Mouse (Mus musculus) left cerebral cortex, postnatal 14 days (tissue): Measurements from ENCODE around the gene Ksr1. TPM values are rescaled to one million over a fixed set of nuclear protein-coding genes. Genes with fewer than 3 reads are reported as not detected.

Experiments
- DNase-seq, 2 experiments: peaks; one replicate each; pipeline ENCODE4 v3.0.0; 2021 to 2022; ENCODE audit warnings: low spot score in 2 of 2, mixed read lengths in 1 of 2
- intact Hi-C: fragments of 180-260 bp; cut with DNase I; formaldehyde crosslinking; loops from one replicate; pipeline ENCODE4 v1.15.1; 2025
- total RNA-seq, 2 experiments: library from RNA; stranded (reverse); gene quantifications; 2 replicates each; pipeline ENCODE4 v1.2.3; 2021

Ksr1 gene
- total RNA-seq, 2 experiments from 2014 or later = 55.5 to 56.7 TPM

GRCm38 (mm10) chr11:79102280-79102679 lies 43.9 kb downstream of the Ksr1 start:
- intact Hi-C loops = no loop called here
- DNase-seq = no peak

GRCm38 (mm10) chr11:79101568-79101967 lies 44.6 kb downstream of the Ksr1 start:
- intact Hi-C loops = no loop called here
- no peak for DNase-seq

DNA sequence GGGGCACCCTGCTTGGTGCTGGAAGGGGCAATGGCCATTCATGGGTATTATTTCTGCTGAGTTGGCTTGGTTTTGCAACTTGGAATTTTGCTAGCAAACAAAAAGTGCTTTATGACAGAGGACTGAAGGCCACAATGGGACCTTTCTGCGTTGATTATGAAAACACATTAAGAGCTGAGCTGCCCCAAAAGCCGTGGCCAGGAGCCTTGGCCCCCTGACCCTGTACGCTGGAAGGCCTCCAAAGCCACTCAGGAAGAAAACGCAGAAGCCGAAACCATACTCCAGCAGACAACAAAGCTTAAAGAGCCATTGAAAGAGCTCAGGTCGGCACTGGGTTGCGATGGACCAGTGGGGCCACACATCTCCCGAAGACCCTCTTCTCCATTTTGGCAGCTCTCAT lies 47.2 kb downstream of the Ksr1 start:
- intact Hi-C loops = no loop called here
- no peak for DNase-seq

- intact Hi-C loops = no loop called here
- no peak for DNase-seq
These were observed 48.5 kb downstream of the Ksr1 start for GRCm38 (mm10) chr11:79097736-79098135.

- intact Hi-C loops = no loop called here
- DNase-seq = no peak
These were observed 49.5 kb downstream of the Ksr1 start for GRCm38 (mm10) chr11:79096673-79097072.

DNA sequence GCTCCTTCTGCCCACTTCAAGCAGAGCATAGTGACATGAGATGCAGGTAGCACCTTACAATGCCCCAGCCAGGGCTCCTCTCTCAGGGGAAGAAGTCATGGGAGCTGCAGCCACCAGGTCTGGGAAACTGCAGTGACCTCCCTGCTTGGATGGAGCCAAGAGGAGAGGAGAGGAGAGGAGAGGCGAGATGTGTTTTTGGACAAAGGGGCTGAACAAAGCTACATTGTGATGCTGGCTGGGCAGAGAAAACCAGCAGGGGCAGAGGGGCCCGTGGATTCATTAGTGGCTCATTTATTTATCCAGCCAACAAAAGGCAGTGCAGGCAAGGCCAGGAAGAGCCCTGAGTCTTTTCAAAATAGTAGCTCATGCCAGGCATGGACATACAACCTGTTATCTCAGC lies 50.5 kb downstream of the Ksr1 start:
- DNase-seq = no peak
- intact Hi-C loops = no loop called here

- DNase-seq = peak; percentile 50 to 75
- intact Hi-C loops = no loop called here
These were observed 51.5 kb downstream of the Ksr1 start for GRCm38 (mm10) chr11:79094727-79095126.

DNA sequence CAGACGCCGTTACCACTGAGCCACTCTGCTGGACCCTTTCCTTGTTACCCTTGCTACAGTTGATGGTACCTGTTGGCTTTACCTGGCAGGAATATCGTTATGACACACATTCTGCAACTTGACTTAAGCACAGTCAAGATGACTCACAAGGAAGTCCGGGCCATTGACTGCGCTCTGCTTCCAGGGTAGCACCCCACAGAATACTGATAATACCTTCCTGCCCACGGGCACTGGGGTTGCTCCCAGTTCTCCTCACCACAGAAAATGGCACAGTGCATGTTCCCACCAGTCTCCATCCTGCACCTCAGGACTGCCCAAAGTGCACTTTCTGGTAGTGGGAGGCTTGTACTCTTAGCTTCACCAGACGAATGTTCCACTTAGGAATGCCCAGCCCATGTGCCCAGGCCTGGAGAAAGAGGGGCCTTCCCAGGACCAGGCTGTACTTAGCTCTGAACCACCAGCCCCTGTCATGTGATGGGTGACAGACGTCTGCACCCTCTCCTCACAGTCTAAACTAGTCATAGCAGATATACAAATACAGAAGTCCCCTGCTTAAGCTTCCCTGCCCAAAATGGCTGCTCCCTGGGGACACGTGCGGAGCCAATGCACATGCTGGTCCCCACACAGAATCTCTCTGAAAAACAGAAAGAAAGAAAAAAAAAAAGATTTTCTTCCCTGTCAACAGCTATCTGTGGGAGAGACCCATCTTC lies 52.1 kb downstream of the Ksr1 start:
- intact Hi-C loops = no loop called here
- no peak for DNase-seq

GRCm38 (mm10) chr11:79093386-79093906 lies 52.8 kb downstream of the Ksr1 start:
- DNase-seq = no peak
- intact Hi-C loops = no loop called here

GRCm38 (mm10) chr11:79092802-79093201 lies 53.4 kb downstream of the Ksr1 start:
- DNase-seq = no peak
- intact Hi-C loops = no loop called here

DNA sequence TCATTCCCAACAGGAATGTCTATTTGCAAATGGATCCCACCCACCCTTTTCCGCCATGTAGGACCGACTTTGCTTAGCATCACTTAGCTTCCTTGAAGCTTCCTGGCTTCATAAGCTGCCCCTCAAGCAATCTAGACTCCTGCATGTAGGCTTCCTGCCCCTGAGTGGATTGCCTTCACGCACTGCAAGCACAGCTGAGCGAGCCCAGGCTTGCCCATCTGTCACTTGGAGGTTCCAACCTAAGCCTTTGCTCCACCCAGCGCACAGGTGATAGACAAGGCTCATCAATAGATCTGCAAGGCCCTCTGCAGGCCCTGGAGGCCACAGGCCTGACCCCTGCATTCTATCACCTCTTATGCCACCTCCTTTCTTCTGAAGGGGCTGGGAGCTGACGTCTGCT lies 54.0 kb downstream of the Ksr1 start:
- intact Hi-C loops = no loop called here
- no peak for DNase-seq

DNA sequence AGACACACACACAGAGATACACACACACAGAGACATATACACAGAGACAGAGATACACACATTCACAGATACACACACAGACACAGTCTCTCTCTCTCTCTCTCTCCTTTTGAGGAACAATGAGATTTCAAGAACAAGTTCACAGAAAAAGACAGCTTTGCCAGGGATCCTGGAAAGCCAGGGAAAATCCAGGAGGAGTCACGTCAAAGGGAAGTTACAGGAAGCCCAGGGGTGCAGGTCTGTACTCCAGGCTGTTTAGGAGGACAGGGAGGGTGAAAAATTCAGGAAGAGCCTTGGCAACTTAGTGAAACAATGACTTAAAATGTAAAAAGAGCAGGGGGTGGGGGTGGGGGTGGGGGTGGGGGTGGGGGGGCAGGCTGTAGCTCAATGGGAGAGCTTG lies 56.5 kb downstream of the Ksr1 start:
- no peak for DNase-seq
- intact Hi-C loops = no loop called here

DNA sequence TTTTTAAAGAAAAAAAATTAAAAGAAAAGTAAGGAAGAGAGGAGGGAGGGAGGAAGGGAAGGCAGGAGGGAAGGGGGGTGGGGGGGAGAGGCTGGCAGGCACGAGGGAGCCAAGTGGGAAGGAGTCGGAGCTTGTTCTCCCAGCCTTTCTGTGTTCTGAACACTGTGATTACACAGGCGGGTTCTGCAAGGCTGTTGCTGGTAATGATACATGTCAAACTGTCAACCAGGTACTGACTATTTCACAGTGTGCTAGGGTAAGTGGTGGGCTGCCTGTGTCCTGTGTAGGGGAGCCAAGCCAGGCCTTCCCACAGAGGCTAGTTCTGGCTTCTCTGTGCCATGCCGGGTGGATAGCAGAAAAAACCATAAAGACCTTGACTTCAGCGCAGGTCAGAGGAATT lies 57.2 kb downstream of the Ksr1 start:
- intact Hi-C loops = no loop called here
- DNase-seq = no peak

- DNase-seq = no peak
- intact Hi-C loops = no loop called here
These were observed 57.9 kb downstream of the Ksr1 start for GRCm38 (mm10) chr11:79088325-79088724.

- DNase-seq = no peak
- intact Hi-C loops = no loop called here
These were observed 58.4 kb downstream of the Ksr1 start for GRCm38 (mm10) chr11:79087731-79088311.

DNA sequence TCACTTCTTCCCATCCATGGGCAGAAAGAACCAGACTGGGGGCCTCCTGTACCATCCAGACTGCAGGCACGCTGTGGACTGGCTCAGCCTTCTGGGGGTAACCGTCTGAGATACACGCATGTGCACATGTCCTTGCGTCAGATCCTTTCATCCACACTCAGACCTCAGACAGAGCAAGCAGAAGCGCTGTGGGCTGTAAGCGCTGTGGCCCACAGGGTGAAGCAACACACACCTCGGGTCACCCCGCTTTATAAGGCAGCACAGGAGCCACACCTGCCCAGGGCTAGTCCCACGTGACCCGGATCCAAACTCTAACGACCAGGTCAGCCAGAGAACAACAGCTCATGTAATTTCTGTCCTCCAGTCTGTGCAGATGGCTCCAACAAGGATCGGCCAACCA lies 59.4 kb downstream of the Ksr1 start:
- intact Hi-C loops = no loop called here
- DNase-seq = no peak

- intact Hi-C loops = no loop called here
- DNase-seq = no peak
These were observed 61.1 kb downstream of the Ksr1 start for GRCm38 (mm10) chr11:79085059-79085458.

- intact Hi-C loops = loop anchor here (5.0 kb wide), 2 partner anchors 51 to 64 kb away; partner anchors contain the start of gene Ksr1
- peak; percentile 52 to 68 for DNase-seq
These were observed 63.2 kb downstream of the Ksr1 start for GRCm38 (mm10) chr11:79083018-79083441.

- no peak for DNase-seq
- intact Hi-C loops = loop anchor here (5.0 kb wide), 2 partner anchors 49 to 66 kb away; partner anchors contain the start of gene Ksr1
These were observed 65.0 kb downstream of the Ksr1 start for GRCm38 (mm10) chr11:79080965-79081891.

- peak; percentile 64 to 77 for DNase-seq
- intact Hi-C loops = loop anchor here (5.0 kb wide), 2 partner anchors 48 to 67 kb away; partner anchors contain the start of gene Ksr1
These were observed 66.1 kb downstream of the Ksr1 start for GRCm38 (mm10) chr11:79080081-79080480.
